Mouse (Mus musculus): Measurements from ENCODE around the gene Wiz.

- TF ChIP-seq MAX (IDR thresholded peaks at IDR 0.05; ENCODE audit: low read depth) (no peak), POLR2A (IDR thresholded peaks at IDR 0.05; ENCODE audit: insufficient read length, low read depth) (no peak), USF1 (IDR thresholded peaks at IDR 0.05; ENCODE audit: low read depth) (no peak), MYOD1 (IDR thresholded peaks at IDR 0.05; ENCODE audit: control insufficient read depth in 1 of 3, insufficient read length in 2 of 3, low read depth in 2 of 3) (no peak), POLR2AphosphoS2 (IDR thresholded peaks at IDR 0.05; ENCODE audit: insufficient read length, low read depth) (no peak), CEBPB (IDR thresholded peaks at IDR 0.05; ENCODE audit: insufficient read depth, poor library complexity, severe bottlenecking) (no peak), TCF12 (IDR thresholded peaks at IDR 0.05; ENCODE audit: insufficient read depth, poor library complexity, severe bottlenecking) (no peak)
Observed at GRCm38 (mm10) chr17:32415417-32416020, 26.3 kb upstream of the Wiz start.

All from myocyte (in vitro differentiated cells).